Mouse (Mus musculus) cerebellum, adult 9-11 months (tissue): ENCODE data around the gene Brdt.

ENCODE experiments used
- DNase-seq: peaks from one replicate; pipeline ENCODE4 v3.0.0; 2022

The Brdt gene

GRCm38 (mm10) chr5:107421676-107422075, 90.7 kb downstream of the Brdt start:
- no peak for DNase-seq

- no peak for DNase-seq
Observed at GRCm38 (mm10) chr5:107431249-107431648, 100.3 kb downstream of the Brdt start, which contains the start of gene Lpcat2b. Lpcat2b (plus strand) TSS chr5:107431549.

- no peak for DNase-seq
Observed at GRCm38 (mm10) chr5:107434001-107434400, 103.0 kb downstream of the Brdt start.

DNA sequence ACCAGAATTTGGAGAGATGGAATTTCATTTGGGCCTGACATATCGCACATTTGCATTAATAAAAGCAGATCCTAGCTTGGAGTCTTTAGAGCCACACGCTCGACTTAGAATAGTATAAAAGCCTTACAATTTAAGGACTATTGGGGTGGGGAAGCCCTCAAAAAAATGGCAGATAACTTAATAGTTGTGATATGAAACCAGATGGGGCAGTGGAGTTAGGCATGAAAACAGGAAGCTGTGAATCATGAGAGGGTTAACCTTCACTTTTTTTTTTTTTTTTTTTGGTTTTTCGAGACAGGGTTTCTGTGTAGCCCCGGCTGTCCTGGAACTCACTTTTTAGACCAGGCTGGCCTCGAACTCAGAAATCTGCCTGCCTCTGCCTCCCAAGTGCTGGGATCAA, 105.2 kb downstream of the Brdt start:
- DNase-seq = no peak
